Mouse (Mus musculus): Measurements from ENCODE around the gene Hivep3.

DNA sequence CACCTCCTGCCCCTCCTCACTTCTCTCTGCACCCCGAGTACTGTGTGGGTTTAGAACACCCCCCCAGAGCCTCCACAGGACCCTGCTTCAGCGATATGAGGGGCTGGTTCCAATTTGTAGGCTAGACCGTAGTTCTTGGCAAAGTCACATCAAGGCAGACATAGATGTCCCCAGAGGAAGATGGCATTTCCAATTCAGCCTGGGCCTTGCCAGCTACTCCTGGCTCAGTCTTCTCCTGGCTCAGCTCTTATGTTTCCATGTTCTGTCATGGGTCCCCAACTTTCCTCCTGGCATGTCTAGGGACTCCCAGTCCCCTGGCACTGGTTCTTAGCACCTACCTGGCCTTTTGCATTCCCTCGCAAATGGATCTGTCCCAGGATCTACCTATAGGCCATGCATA lies 201.3 kb downstream of the Hivep3 start:
- TF ChIP-seq POLR2A (IDR thresholded peaks at IDR 0.05; ENCODE audit: control insufficient read depth, extremely low read depth, insufficient read depth, low read length, poor library complexity) (no peak), CTCF (IDR thresholded peaks at IDR 0.05; ENCODE audit: borderline replicate concordance, control insufficient read depth, extremely low read depth, insufficient read depth, low read length, poor library complexity) (no peak)

Measured in thymus, adult 2 months (tissue).